Mouse (Mus musculus): ENCODE results near the gene Arhgef10l. TPM values are rescaled to one million over a fixed set of nuclear protein-coding genes. Genes with fewer than 3 reads are reported as not detected.

Arhgef10l gene
- total RNA-seq, 4 experiments from 2014 or later: 13.3 to 46.3 (median 28.5) TPM

Small RNAs within 50 kb of the gene (microRNA-seq; reads per million reads assigned to microRNA genes)
- 0 reads per million in 2 experiments for gene Gm23045

Other genes with a start within 250 kb of the Arhgef10l start
- gene Rcc2, start 34.5 kb upstream of the Arhgef10l start, total RNA-seq (2022): 10 to 100 TPM; 71.0 to 87.5 (median 77.3) TPM
- gene Padi6, start 76.6 kb upstream of the Arhgef10l start, total RNA-seq (2022): not detected
- 1 to 10 TPM in 1 of 4 experiments, under 1 TPM in 3; 0.27 to 1.1 (median 0.35) TPM for gene Padi4, start 108.2 kb upstream of the Arhgef10l start, total RNA-seq (2022)
- not detected for gene Padi3, start 144.6 kb upstream of the Arhgef10l start, total RNA-seq (2022)
- not detected for gene Padi1, start 179.8 kb upstream of the Arhgef10l start, total RNA-seq (2022)
- gene Padi2, start 240.3 kb upstream of the Arhgef10l start, total RNA-seq (2022): 1 to 10 TPM; 2.4 to 3.1 (median 2.8) TPM